Mouse (Mus musculus) erythroblast, embryonic 14.5 days (primary cell): ENCODE results near the gene Ints7.

Experiments used
- GATA1 ChIP-seq: IDR thresholded peaks from 2 replicates; pipeline ENCODE4 v1.6.1; 2012; ENCODE audit warnings: low read length, inconsistent platforms, mixed read lengths
- TAL1 ChIP-seq: IDR thresholded peaks from 3 replicates; pipeline ENCODE4 v1.6.1; 2012; ENCODE audit warnings: low read length, inconsistent platforms, mixed read lengths

DNA sequence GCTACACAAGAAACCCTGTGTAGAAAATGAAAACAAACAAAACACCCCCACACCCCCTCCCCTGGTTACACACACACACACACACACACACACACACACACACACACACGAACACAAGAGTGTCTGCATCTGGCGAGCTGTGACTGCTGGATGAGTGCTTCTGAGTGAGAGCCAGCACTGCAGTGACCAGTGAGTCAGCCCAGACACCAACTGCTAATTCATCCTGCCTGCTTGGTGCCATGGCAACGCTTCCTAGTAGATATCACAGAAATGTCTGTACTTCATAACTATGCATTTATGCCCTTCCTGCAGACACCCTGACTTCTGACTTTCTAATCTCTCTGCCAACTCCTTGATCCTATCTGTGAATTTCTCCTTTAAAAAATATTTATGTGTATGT, 48.3 kb upstream of the Ints7 start:
- TF ChIP-seq TAL1 (no peak), GATA1 (no peak)
